Mouse (Mus musculus): ENCODE measurements around the gene Tex264.

DNA sequence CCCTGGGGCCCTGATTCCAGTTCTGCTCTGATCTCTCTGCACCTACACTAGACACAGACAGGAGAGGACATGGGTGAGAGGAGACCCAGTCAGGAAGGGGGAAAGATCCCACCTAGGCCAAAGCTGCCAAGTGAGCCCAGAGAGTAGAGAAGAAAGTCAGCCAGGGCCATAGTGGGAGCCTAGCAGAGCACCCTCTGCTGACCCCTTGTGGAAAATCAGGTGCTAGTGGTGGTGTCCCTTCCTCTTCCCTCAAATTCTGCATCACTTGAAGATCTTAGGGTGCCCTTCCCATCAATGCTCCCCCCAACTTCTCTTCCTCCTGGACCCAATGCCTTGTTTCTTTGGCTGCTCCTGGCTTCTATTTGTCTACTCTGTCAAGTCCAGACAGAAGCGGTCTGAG lies 33.0 kb downstream of the Tex264 start:
- no peak for TF ChIP-seq POLR2A (IDR thresholded peaks at IDR 0.05; ENCODE audit: borderline replicate concordance, control insufficient read depth, low read depth, low read length)
- peak; percentile 15; the same call in 1 of the 2 replicates for TF ChIP-seq CTCF (IDR thresholded peaks at IDR 0.05; ENCODE audit: control insufficient read depth, insufficient read depth, low read length)

Data from bone marrow, adult 2 months (tissue).